Mouse (Mus musculus) embryonic fibroblast, embryonic 13.5 days (primary cell): ENCODE data around the gene Opa3.

Experiments
- CTCF ChIP-seq: IDR thresholded peaks from 2 replicates; pipeline ENCODE4 v1.5.1; 2011; ENCODE audit warnings: mild to moderate bottlenecking, control low read depth, low read length, moderate library complexity, borderline replicate concordance; ENCODE audit not compliant: insufficient read depth
- POLR2A ChIP-seq: IDR thresholded peaks from 2 replicates; pipeline ENCODE4 v1.6.1; 2011; ENCODE audit warnings: low read depth, mild to moderate bottlenecking, control low read depth, low read length, moderate library complexity

DNA sequence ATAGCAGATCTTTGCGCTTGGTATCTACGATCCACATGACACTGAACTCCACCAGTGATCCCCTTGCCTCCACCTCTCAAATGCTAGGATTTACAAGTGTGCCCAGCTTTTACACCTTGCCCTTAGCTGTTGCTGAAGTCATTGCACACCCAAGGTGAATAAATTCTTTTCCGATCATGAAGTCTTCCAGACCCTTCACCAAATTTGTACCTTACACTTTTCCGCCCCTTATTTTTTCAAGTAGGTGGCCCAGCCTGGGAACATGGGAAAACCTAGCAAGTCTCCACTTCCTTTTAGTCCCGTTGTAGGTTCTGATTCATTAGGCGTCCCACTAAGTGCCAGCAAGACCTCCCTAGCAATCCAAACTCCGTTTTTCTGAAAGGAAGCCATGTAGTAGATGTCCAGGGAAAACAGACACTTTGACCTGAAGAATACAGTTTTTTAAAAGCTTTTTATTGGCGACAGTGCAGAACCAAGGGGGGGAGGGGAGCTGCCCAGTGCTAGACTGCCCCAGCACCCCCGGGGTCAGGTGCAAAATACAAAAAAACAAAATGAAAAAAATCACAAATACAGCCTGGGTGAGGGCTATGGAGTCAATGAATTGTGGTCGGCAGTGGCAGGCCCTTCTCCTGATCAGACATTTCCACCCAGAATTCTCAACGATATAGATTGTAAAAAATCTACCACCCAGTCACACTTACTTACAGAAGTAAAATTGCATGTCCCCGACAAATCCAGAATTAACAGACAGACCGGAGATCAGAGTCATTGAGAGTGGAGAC lies 74.3 kb downstream of the Opa3 start:
- TF ChIP-seq POLR2A = no peak
- no peak for TF ChIP-seq CTCF
